Mouse (Mus musculus): ENCODE measurements around the gene Gm42372.

- TF ChIP-seq MAX (IDR thresholded peaks at IDR 0.05; ENCODE audit: low read length) = no peak
- TF ChIP-seq MAFK (IDR thresholded peaks at IDR 0.05; ENCODE audit: insufficient replicate concordance, low read length) = no peak
- no peak for TF ChIP-seq CTCF (conservative IDR thresholded peaks at IDR 0.05 in 1 of 2, IDR thresholded peaks at IDR 0.05 in 1 of 2; ENCODE audit: low read depth in 2 of 2, low read length in 2 of 2)
- no peak for TF ChIP-seq SMC3 (IDR thresholded peaks at IDR 0.05; ENCODE audit: low read depth, low read length)
- no peak for TF ChIP-seq POLR2A (IDR thresholded peaks at IDR 0.05; ENCODE audit: low read depth, low read length)
These were observed 42.6 kb upstream of the Gm42372 start for GRCm38 (mm10) chr7:16940292-16940691.
